Mouse (Mus musculus): ENCODE results near the gene Cabp1.

DNA sequence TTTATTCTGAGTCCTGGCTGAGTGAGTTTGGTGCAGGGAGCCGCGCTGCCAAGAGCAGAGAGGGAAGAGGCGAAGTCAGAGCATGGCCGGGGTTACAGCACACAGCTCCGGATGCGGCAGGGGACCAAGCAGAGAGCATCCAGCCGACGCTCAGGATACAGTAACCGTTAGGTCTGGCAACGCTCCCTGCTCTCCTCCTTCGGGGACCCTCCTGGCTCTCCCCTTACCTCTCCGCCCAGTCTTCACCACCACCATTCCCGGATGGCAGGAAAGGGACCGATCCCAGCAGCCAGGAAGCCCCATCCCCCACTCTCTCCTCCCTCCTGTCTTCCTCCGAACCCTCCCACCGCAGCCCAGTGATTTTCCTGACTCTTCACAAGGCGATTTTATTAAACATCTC lies 20.7 kb upstream of the Cabp1 start:
- TF ChIP-seq CTCF (IDR thresholded peaks at IDR 0.05) (no peak), EP300 (IDR thresholded peaks at IDR 0.05) (no peak)
